In the genomic region with DNA sequence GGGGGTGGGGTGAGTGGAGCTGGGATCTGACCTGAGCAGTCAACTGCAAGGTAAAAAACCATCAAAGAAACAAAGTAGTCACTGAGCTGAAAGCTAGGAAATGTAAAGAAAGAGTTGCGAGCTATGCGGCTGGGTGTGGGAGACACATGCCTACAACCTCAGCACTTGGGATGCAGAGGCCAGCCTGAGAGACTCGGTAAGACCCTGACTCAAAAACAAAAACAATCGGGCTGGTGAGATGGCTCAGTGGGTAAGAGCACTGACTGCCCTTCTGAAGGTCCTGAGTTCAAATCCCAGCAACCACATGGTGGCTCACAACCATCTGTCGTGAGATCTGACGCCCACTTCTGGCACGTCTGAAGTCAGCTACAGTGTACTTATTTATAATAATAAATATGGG, we compare ENCODE assay signal across 13 mouse cellular contexts. TPM values are rescaled to one million over a fixed set of nuclear protein-coding genes. Genes with fewer than 3 reads are reported as not detected.
A peak's percentile ranks its signal among the peaks of the same experiment; 100 is the strongest.
ATAC-seq and TF ChIP-seq lines count a peak whose summit lies in the region.
"Not testable (repeated sequence)": the region's sequence is repeated elsewhere in the genome, so short reads cannot be mapped to it uniquely, and the experiment has no call there.
"Had no signal": no experiment of that assay in that cellular context is flagged by ENCODE, and none has a peak within 500 bp of the region (broad histone marks: within the 10 kb centered on the region; RNA-seq: fewer than 3 reads in every experiment).

No protein-coding gene starts in this region.

- TF ChIP-seq POLR2A in bone marrow, adult 2 months (IDR thresholded peaks at IDR 0.05; ENCODE audit: borderline replicate concordance, control insufficient read depth, low read depth, low read length), result not testable (repeated sequence)

- not testable (repeated sequence) for ATAC-seq in forebrain, embryonic 12.5 days (ENCODE audit: low FRiP score); heart, embryonic 14.5 days (ENCODE audit: insufficient number of reproducible peaks, insufficient read depth, low FRiP score, low read depth); intestine, postnatal 0 days; limb, embryonic 15.5 days (ENCODE audit: insufficient number of reproducible peaks, low FRiP score, low TSS enrichment, low read depth); neural tube, embryonic 15.5 days (ENCODE audit: low FRiP score)

- peak overlapping the region; percentile 39 for H3K4me3 ChIP-seq in bone marrow, adult 2 months (replicated peaks; ENCODE audit: control insufficient read depth, low read depth, low read length)
- H3K4me3 ChIP-seq in forebrain, embryonic 12.5 days (replicated peaks); intestine, postnatal 0 days (ENCODE audit: low read depth, low read length): not testable (repeated sequence)
- peak overlapping the region in 1 of 2 experiments; percentile 67; a peak in 2 of 4 replicates for H3K4me3 ChIP-seq in heart, embryonic 14.5 days (ENCODE audit: control insufficient read depth in 1 of 2, insufficient read depth in 1 of 2, low read depth in 1 of 2, low read length in 2 of 2)
- peak overlapping the region; percentile 57 for H3K4me3 ChIP-seq in limb, embryonic 15.5 days
- peak overlapping the region; percentile 55 for H3K4me3 ChIP-seq in macrophage (ENCODE audit: inconsistent target)
- H3K4me3 ChIP-seq in neural tube, embryonic 15.5 days (replicated peaks), result peak overlapping the region; percentile 54; the same call in 1 of the 2 replicates

- not testable (repeated sequence) for H3K9me3 ChIP-seq in forebrain, embryonic 12.5 days; heart, embryonic 14.5 days (ENCODE audit: control insufficient read depth, low read length); intestine, postnatal 0 days (ENCODE audit: control insufficient read depth); limb, embryonic 15.5 days; neural tube, embryonic 15.5 days (replicated peaks)

- H3K9ac ChIP-seq in forebrain, embryonic 12.5 days; heart, embryonic 14.5 days (ENCODE audit: low read length); intestine, postnatal 0 days (ENCODE audit: low read depth, low read length); limb, embryonic 15.5 days; neural tube, embryonic 15.5 days (replicated peaks): not testable (repeated sequence)

- H3K27me3 ChIP-seq in forebrain, embryonic 12.5 days; heart, embryonic 14.5 days (ENCODE audit: control insufficient read depth, insufficient read depth, low read length); intestine, postnatal 0 days (replicated peaks; ENCODE audit: control insufficient read depth, insufficient read depth, low read length); limb, embryonic 15.5 days; neural tube, embryonic 15.5 days (replicated peaks): not testable (repeated sequence)

- WGBS in bone marrow, adult 2 months, result 44% methylated on average over 7 of the region's 7 CpGs
- 89% methylated on average over 7 of the region's 7 CpGs for WGBS in forebrain, embryonic 12.5 days
- 87% methylated on average over 7 of the region's 7 CpGs for WGBS in heart, embryonic 14.5 days
- WGBS in intestine, postnatal 0 days, result 73% methylated on average over 7 of the region's 7 CpGs
- WGBS in limb, embryonic 15.5 days, result 86% methylated on average over 7 of the region's 7 CpGs
- WGBS in macrophage (ENCODE audit: missing documents), result 50% methylated on average over 7 of the region's 7 CpGs
- WGBS in neural tube, embryonic 15.5 days, result 93% methylated on average over 7 of the region's 7 CpGs

- peak overlapping the region; percentile 88 for H3K4me2 ChIP-seq in forebrain, embryonic 12.5 days
- peak overlapping the region; percentile 82 for H3K4me2 ChIP-seq in heart, embryonic 14.5 days (ENCODE audit: low read length)
- peak overlapping the region; percentile 84; the same call in 1 of the 2 replicates for H3K4me2 ChIP-seq in intestine, postnatal 0 days (replicated peaks; ENCODE audit: low read depth)
- H3K4me2 ChIP-seq in limb, embryonic 15.5 days, result peak overlapping the region; percentile 80
- H3K4me2 ChIP-seq in neural tube, embryonic 15.5 days, result peak overlapping the region; percentile 95

- H3K36me3 ChIP-seq in forebrain, embryonic 12.5 days (replicated peaks), result peaks cover 32% of the 10 kb centered on the region
- peaks cover 55% of the 10 kb centered on the region for H3K36me3 ChIP-seq in heart, embryonic 14.5 days (ENCODE audit: control insufficient read depth, insufficient read depth, low read length)
- H3K36me3 ChIP-seq in intestine, postnatal 0 days (ENCODE audit: control insufficient read depth, insufficient read depth), result peaks cover 41% of the 10 kb centered on the region
- H3K36me3 ChIP-seq in limb, embryonic 15.5 days, result peaks cover 23% of the 10 kb centered on the region
- peaks cover 11% of the 10 kb centered on the region for H3K36me3 ChIP-seq in macrophage (ENCODE audit: inconsistent target)
- peaks cover 23% of the 10 kb centered on the region for H3K36me3 ChIP-seq in neural tube, embryonic 15.5 days

- H3K27ac ChIP-seq in bone marrow, adult 2 months (ENCODE audit: control insufficient read depth, insufficient read depth, low read depth, low read length, poor library complexity), result peak overlapping the region; percentile 95; the same call in 1 of the 2 replicates
- peak overlapping the region; percentile 50; the same call in 1 of the 2 replicates for H3K27ac ChIP-seq in forebrain, embryonic 12.5 days
- H3K27ac ChIP-seq in heart, embryonic 14.5 days (replicated peaks in 1 of 2; ENCODE audit: control insufficient read depth in 1 of 2, insufficient read depth in 1 of 2, low read depth in 2 of 2, low read length in 2 of 2), result peak overlapping the region; percentile 63 to 86; a peak in 3 of 4 replicates
- H3K27ac ChIP-seq in intestine, postnatal 0 days (ENCODE audit: low read depth, low read length), result 0 out of 2 replicates have a peak overlapping the region, but pooled peaks have one; percentile 91
- 0 out of 2 replicates have a peak overlapping the region, but pooled peaks have one; percentile 96 for H3K27ac ChIP-seq in limb, embryonic 15.5 days
- H3K27ac ChIP-seq in macrophage, result peak overlapping the region; percentile 91
- H3K27ac ChIP-seq in neural tube, embryonic 15.5 days (replicated peaks), result not testable (repeated sequence)

- not testable (repeated sequence) for TF ChIP-seq CTCF in bone marrow, adult 2 months (IDR thresholded peaks at IDR 0.05; ENCODE audit: control insufficient read depth, insufficient read depth, low read length); intestine, postnatal 0 days (IDR thresholded peaks at IDR 0.05; ENCODE audit: low read depth)

- not testable (repeated sequence) for H3K4me1 ChIP-seq in bone marrow, adult 2 months (ENCODE audit: control insufficient read depth, insufficient read depth, low read length); intestine, postnatal 0 days (replicated peaks; ENCODE audit: control insufficient read depth, insufficient read depth, low read length)
- peaks cover 28% of the 10 kb centered on the region for H3K4me1 ChIP-seq in forebrain, embryonic 12.5 days
- peaks cover 7 to 25% of the 10 kb centered on the region in 2 experiments for H3K4me1 ChIP-seq in heart, embryonic 14.5 days (ENCODE audit: control insufficient read depth in 2 of 2, insufficient read depth in 2 of 2, low read length in 2 of 2)
- H3K4me1 ChIP-seq in limb, embryonic 15.5 days, result peaks cover 34% of the 10 kb centered on the region
- H3K4me1 ChIP-seq in neural tube, embryonic 15.5 days, result peaks cover 50% of the 10 kb centered on the region

- peaks cover 41% of the 10 kb centered on the region for H3K79me2 ChIP-seq in macrophage (ENCODE audit: inconsistent target)

RNA-seq across cellular contexts. Expression of a gene that starts 0.6 kb away (rescaled TPM):
- 4.1 and 9.9 TPM in 2 replicates for polyA plus RNA-seq in bone marrow, adult 2 months (2011; ENCODE audit: insufficient read depth, insufficient read length, low replicate concordance, missing spikeins)
- polyA plus RNA-seq in forebrain, embryonic 12.5 days (2016; fragmentation: Nextera tagmentation; extraction: Ambion mirVana), result 16.2 and 17.3 TPM in 2 replicates
- 10.7 and 14.3 TPM in 2 replicates for polyA plus RNA-seq in heart, embryonic 14.5 days (2014; fragmentation: Nextera tagmentation; extraction: Ambion mirVana)
- 4.1 and 4.3 TPM in 2 replicates for polyA plus RNA-seq in intestine, postnatal 0 days (2015; fragmentation: Nextera tagmentation; extraction: Ambion mirVana)
- 3.7 and 3.8 TPM in 2 replicates for polyA plus RNA-seq in limb, embryonic 15.5 days (2015; fragmentation: Nextera tagmentation; extraction: Ambion mirVana)
- total RNA-seq in macrophage (2018; cell fraction: chromatin; rRNA removed), result 10 to 100 TPM in 18 of 26 experiments, 1 to 10 TPM in 8; 4.2 to 28.2 (median 14.3) TPM
- total RNA-seq in macrophage (2018; cell fraction: cytosol; rRNA removed), result 1 to 10 TPM; 2.2 to 6.6 (median 3.8) TPM
- total RNA-seq in macrophage (2018; cell fraction: nucleus; rRNA removed), result 10 to 100 TPM in 10 of 26 experiments, 1 to 10 TPM in 16; 4.8 to 33.5 (median 8.2) TPM
- 5.0 to 12.5 TPM (median 6.9 TPM) in 3 replicates for polyA plus RNA-seq in macrophage (2018)
- 116 and 126 TPM in 2 replicates for polyA plus RNA-seq in neural tube, embryonic 15.5 days (2015; fragmentation: Nextera tagmentation; extraction: Ambion mirVana)

RNA-seq across cellular contexts. Expression of a gene that starts 1.5 kb away (rescaled TPM):
- polyA plus RNA-seq in bone marrow, adult 2 months (2011; ENCODE audit: insufficient read depth, insufficient read length, low replicate concordance, missing spikeins), result 9.9 and 24.9 TPM in 2 replicates
- polyA plus RNA-seq in forebrain, embryonic 12.5 days (2016; fragmentation: Nextera tagmentation; extraction: Ambion mirVana), result 11.0 and 12.9 TPM in 2 replicates
- 3.1 and 4.2 TPM in 2 replicates for polyA plus RNA-seq in heart, embryonic 14.5 days (2014; fragmentation: Nextera tagmentation; extraction: Ambion mirVana)
- 8.1 and 8.2 TPM in 2 replicates for polyA plus RNA-seq in intestine, postnatal 0 days (2015; fragmentation: Nextera tagmentation; extraction: Ambion mirVana)
- polyA plus RNA-seq in limb, embryonic 15.5 days (2015; fragmentation: Nextera tagmentation; extraction: Ambion mirVana), result 11.2 and 11.8 TPM in 2 replicates
- 10 to 100 TPM in 24 of 26 experiments, 1 to 10 TPM in 2; 6.7 to 47.8 (median 25.9) TPM for total RNA-seq in macrophage (2018; cell fraction: chromatin; rRNA removed)
- total RNA-seq in macrophage (2018; cell fraction: cytosol; rRNA removed), result 10 to 100 TPM in 22 of 26 experiments, 1 to 10 TPM in 4; 8.7 to 22.2 (median 18.1) TPM
- 10 to 100 TPM in 22 of 26 experiments, 1 to 10 TPM in 4; 8.6 to 27.7 (median 18.6) TPM for total RNA-seq in macrophage (2018; cell fraction: nucleus; rRNA removed)
- 8.3 to 16.7 TPM (median 14.8 TPM) in 3 replicates for polyA plus RNA-seq in macrophage (2018)
- polyA plus RNA-seq in neural tube, embryonic 15.5 days (2015; fragmentation: Nextera tagmentation; extraction: Ambion mirVana), result 11.2 and 12.1 TPM in 2 replicates

RNA-seq across cellular contexts. Expression of a gene that starts 7.5 kb away (rescaled TPM):
- 275 and 374 TPM in 2 replicates for polyA plus RNA-seq in bone marrow, adult 2 months (2011; ENCODE audit: insufficient read depth, insufficient read length, low replicate concordance, missing spikeins)
- polyA plus RNA-seq in forebrain, embryonic 12.5 days (2016; fragmentation: Nextera tagmentation; extraction: Ambion mirVana), result 614 and 623 TPM in 2 replicates
- polyA plus RNA-seq in heart, embryonic 14.5 days (2014; fragmentation: Nextera tagmentation; extraction: Ambion mirVana), result 237 and 246 TPM in 2 replicates
- 125 and 127 TPM in 2 replicates for polyA plus RNA-seq in intestine, postnatal 0 days (2015; fragmentation: Nextera tagmentation; extraction: Ambion mirVana)
- 401 and 418 TPM in 2 replicates for polyA plus RNA-seq in limb, embryonic 15.5 days (2015; fragmentation: Nextera tagmentation; extraction: Ambion mirVana)
- 100 to 1,000 TPM; 305 to 692 (median 502) TPM for total RNA-seq in macrophage (2018; cell fraction: chromatin; rRNA removed)
- 100 to 1,000 TPM in 13 of 26 experiments, 10 to 100 TPM in 13; 75.9 to 135 (median 100) TPM for total RNA-seq in macrophage (2018; cell fraction: cytosol; rRNA removed)
- total RNA-seq in macrophage (2018; cell fraction: nucleus; rRNA removed), result 100 to 1,000 TPM; 313 to 609 (median 458) TPM
- 113 to 158 TPM (median 122 TPM) in 3 replicates for polyA plus RNA-seq in macrophage (2018)
- 334 and 376 TPM in 2 replicates for polyA plus RNA-seq in neural tube, embryonic 15.5 days (2015; fragmentation: Nextera tagmentation; extraction: Ambion mirVana)

RNA-seq across cellular contexts. Expression of a gene that starts 13.5 kb away (rescaled TPM):
- polyA plus RNA-seq in bone marrow, adult 2 months (2011; ENCODE audit: insufficient read depth, insufficient read length, low replicate concordance, missing spikeins), result not detected in 2 replicates
- 0.41 TPM in 2 replicates for polyA plus RNA-seq in forebrain, embryonic 12.5 days (2016; fragmentation: Nextera tagmentation; extraction: Ambion mirVana)
- polyA plus RNA-seq in heart, embryonic 14.5 days (2014; fragmentation: Nextera tagmentation; extraction: Ambion mirVana), result 0.69 TPM in 1 of 2 replicates, not detected in the other
- polyA plus RNA-seq in intestine, postnatal 0 days (2015; fragmentation: Nextera tagmentation; extraction: Ambion mirVana), result 0.23 and 0.30 TPM in 2 replicates
- 0.41 and 0.77 TPM in 2 replicates for polyA plus RNA-seq in limb, embryonic 15.5 days (2015; fragmentation: Nextera tagmentation; extraction: Ambion mirVana)
- 10 to 100 TPM in 3 of 26 experiments, 1 to 10 TPM in 12, not detected in 11; 2.4 to 18.5 (median 7.6) TPM for total RNA-seq in macrophage (2018; cell fraction: chromatin; rRNA removed)
- 1 to 10 TPM in 11 of 26 experiments, under 1 TPM in 7, not detected in 8; 0.51 to 4.6 (median 1.3) TPM for total RNA-seq in macrophage (2018; cell fraction: cytosol; rRNA removed)
- total RNA-seq in macrophage (2018; cell fraction: nucleus; rRNA removed), result 10 to 100 TPM in 7 of 26 experiments, 1 to 10 TPM in 14, not detected in 5; 1.2 to 30.6 (median 7.2) TPM
- not detected in 3 replicates for polyA plus RNA-seq in macrophage (2018)
- polyA plus RNA-seq in neural tube, embryonic 15.5 days (2015; fragmentation: Nextera tagmentation; extraction: Ambion mirVana), result 0.40 TPM in 1 of 2 replicates, not detected in the other
- total RNA-seq: adrenal gland, postnatal 36 days; hematopoietic stem cell, adult 5-6 weeks; layer of hippocampus, postnatal 25 days; megakaryocyte-erythroid progenitor cell, adult 5-6 weeks; neutrophil, adult 5-6 weeks had no signal
- polyA plus RNA-seq: cerebellum, adult 2 months had no signal

RNA-seq across cellular contexts. Expression of a gene that starts 28.4 kb away (rescaled TPM):
- 399 and 727 TPM in 2 replicates for polyA plus RNA-seq in bone marrow, adult 2 months (2011; ENCODE audit: insufficient read depth, insufficient read length, low replicate concordance, missing spikeins)
- polyA plus RNA-seq in forebrain, embryonic 12.5 days (2016; fragmentation: Nextera tagmentation; extraction: Ambion mirVana), result 37.2 and 39.2 TPM in 2 replicates
- 52.4 and 59.8 TPM in 2 replicates for polyA plus RNA-seq in heart, embryonic 14.5 days (2014; fragmentation: Nextera tagmentation; extraction: Ambion mirVana)
- 672 and 681 TPM in 2 replicates for polyA plus RNA-seq in intestine, postnatal 0 days (2015; fragmentation: Nextera tagmentation; extraction: Ambion mirVana)
- polyA plus RNA-seq in limb, embryonic 15.5 days (2015; fragmentation: Nextera tagmentation; extraction: Ambion mirVana), result 84.7 and 93.0 TPM in 2 replicates
- 1,000 to 10,000 TPM; 1,047 to 3,424 (median 2,210) TPM for total RNA-seq in macrophage (2018; cell fraction: chromatin; rRNA removed)
- total RNA-seq in macrophage (2018; cell fraction: cytosol; rRNA removed), result 1,000 to 10,000 TPM; 3,633 to 6,553 (median 5,167) TPM
- over 10,000 TPM in 1 of 26 experiments, 1,000 to 10,000 TPM in 25; 2,886 to 10,022 (median 6,458) TPM for total RNA-seq in macrophage (2018; cell fraction: nucleus; rRNA removed)
- polyA plus RNA-seq in macrophage (2018), result 2,972 to 5,352 TPM (median 3,334 TPM) in 3 replicates
- 143 and 196 TPM in 2 replicates for polyA plus RNA-seq in neural tube, embryonic 15.5 days (2015; fragmentation: Nextera tagmentation; extraction: Ambion mirVana)
